Mouse (Mus musculus) myocyte (in vitro differentiated cells): ENCODE measurements at regions not wholly inside any gene's neighbourhood (a gene's known extent, or its start where the extent isn't known, plus 50 kb on each side); places are given as distances from the start of the nearest gene placed in this dataset.

Experiments used
- H3K27me3 ChIP-seq: one replicate; pipeline ENCODE4 v1.6.1; 2011; ENCODE audit not compliant: control insufficient read depth, insufficient read depth, insufficient read length
- H3K36me3 ChIP-seq: one replicate; pipeline ENCODE4 v1.6.1; 2011; ENCODE audit not compliant: control insufficient read depth, insufficient read depth
- H3K4me2 ChIP-seq: one replicate; pipeline ENCODE4 v1.6.1; 2011; ENCODE audit warnings: low read depth, control low read depth
- H3K4me3 ChIP-seq: one replicate; pipeline ENCODE4 v1.5.1; 2011; ENCODE audit warnings: mild to moderate bottlenecking, control low read depth, moderate library complexity
- H3K79me2 ChIP-seq: one replicate; pipeline ENCODE4 v1.6.1; 2011; ENCODE audit not compliant: control insufficient read depth, insufficient read depth
- H3ac ChIP-seq: one replicate; pipeline ENCODE4 v1.6.1; 2011; ENCODE audit not compliant: control insufficient read depth, insufficient read length
- CEBPB ChIP-seq: IDR thresholded peaks from 2 replicates; pipeline ENCODE4 v1.6.1; 2011; ENCODE audit warnings: mild to moderate bottlenecking, moderate library complexity; ENCODE audit not compliant: poor library complexity, insufficient read depth, severe bottlenecking
- E2F4 ChIP-seq: IDR thresholded peaks from one replicate; pipeline ENCODE4 v1.6.1; 2011; ENCODE audit warnings: mild to moderate bottlenecking, control low read depth, moderate library complexity; ENCODE audit not compliant: insufficient read depth
- MAX ChIP-seq: IDR thresholded peaks from one replicate; pipeline ENCODE4 v1.6.1; 2011; ENCODE audit warnings: low read depth, mild to moderate bottlenecking, control low read depth
- MYOD1 ChIP-seq, 3 experiments: IDR thresholded peaks; one replicate each; pipeline ENCODE4 v1.6.1; 2011; ENCODE audit warnings: control low read depth in 2 of 3, low read depth in 2 of 3, mild to moderate bottlenecking in 2 of 3, moderate library complexity in 1 of 3; ENCODE audit not compliant: insufficient read length in 2 of 3, control insufficient read depth in 1 of 3
- MYOG ChIP-seq, 3 experiments: IDR thresholded peaks; one replicate each; pipeline ENCODE4 v1.6.1; 2011; ENCODE audit warnings: control low read depth in 2 of 3, low read depth in 2 of 3, mild to moderate bottlenecking in 2 of 3; ENCODE audit not compliant: insufficient read length in 2 of 3, control insufficient read depth in 1 of 3, insufficient read depth in 1 of 3
- POLR2A ChIP-seq: IDR thresholded peaks from one replicate; pipeline ENCODE4 v1.6.1; 2011; ENCODE audit warnings: low read depth, mild to moderate bottlenecking, control low read depth, moderate library complexity; ENCODE audit not compliant: insufficient read length
- POLR2AphosphoS2 ChIP-seq: IDR thresholded peaks from one replicate; pipeline ENCODE4 v1.6.1; 2011; ENCODE audit warnings: low read depth, control low read depth; ENCODE audit not compliant: insufficient read length
- REST ChIP-seq: IDR thresholded peaks from one replicate; pipeline ENCODE4 v1.6.1; 2011; ENCODE audit warnings: mild to moderate bottlenecking, control low read depth, moderate library complexity; ENCODE audit not compliant: insufficient read depth, insufficient read length
- SRF ChIP-seq: IDR thresholded peaks from one replicate; pipeline ENCODE4 v1.6.1; 2011; ENCODE audit warnings: low read depth; ENCODE audit not compliant: control insufficient read depth, insufficient read length
- TCF12 ChIP-seq: IDR thresholded peaks from one replicate; pipeline ENCODE4 v1.6.1; 2011; ENCODE audit warnings: mild to moderate bottlenecking, control low read depth; ENCODE audit not compliant: poor library complexity, insufficient read depth, severe bottlenecking
- TCF3 ChIP-seq: IDR thresholded peaks from one replicate; pipeline ENCODE4 v1.6.1; 2011; ENCODE audit warnings: low read depth, control low read depth; ENCODE audit not compliant: insufficient read length
- USF1 ChIP-seq: IDR thresholded peaks from one replicate; pipeline ENCODE4 v1.6.1; 2011; ENCODE audit warnings: low read depth, mild to moderate bottlenecking, control low read depth, moderate library complexity

DNA sequence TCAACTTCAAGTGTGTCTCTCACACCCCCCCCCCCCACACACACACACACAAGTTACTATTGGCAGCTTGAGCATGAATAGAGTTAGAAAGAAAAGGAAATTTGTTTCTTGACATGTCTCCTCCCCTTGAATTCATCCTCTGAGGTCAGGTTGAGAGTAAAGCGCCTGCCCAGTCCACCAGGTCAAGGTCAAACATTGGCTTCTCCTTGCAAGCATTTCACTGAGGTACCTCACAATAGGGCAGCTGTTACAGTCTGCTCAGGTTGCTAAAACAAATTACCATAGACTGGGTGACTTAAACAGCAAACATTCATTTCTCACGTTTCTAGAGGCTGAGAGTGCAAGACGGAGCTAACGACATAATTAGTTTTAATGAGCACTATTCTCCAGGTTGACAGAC, 344.2 kb downstream of the Galc start:
- no peaks in the 10 kb centered on the region for H3K36me3 ChIP-seq
- H3K79me2 ChIP-seq, result no peaks in the 10 kb centered on the region
- TF ChIP-seq SRF (no peak), TCF3 (no peak), MYOG (IDR thresholded peaks at IDR 0.05; ENCODE audit: control insufficient read depth in 1 of 3, insufficient read depth in 1 of 3, insufficient read length in 2 of 3, low read depth in 2 of 3) (no peak), POLR2A (no peak), MYOD1 (IDR thresholded peaks at IDR 0.05; ENCODE audit: control insufficient read depth in 1 of 3, insufficient read length in 2 of 3, low read depth in 2 of 3) (no peak), MAX (no peak), TCF12 (no peak), POLR2AphosphoS2 (no peak), USF1 (no peak), CEBPB (no peak), REST (no peak), E2F4 (no peak)
- H3K27me3 ChIP-seq, result no peaks in the 10 kb centered on the region
- H3K4me3 ChIP-seq, result no peak overlapping the region
- H3ac ChIP-seq, result no peak overlapping the region
- H3K4me2 ChIP-seq, result no peak overlapping the region

- no peaks in the 10 kb centered on the region for H3K27me3 ChIP-seq
- no peak for TF ChIP-seq MAX
- no peak for TF ChIP-seq TCF3
- no peak for TF ChIP-seq CEBPB
- TF ChIP-seq MYOG (IDR thresholded peaks at IDR 0.05; ENCODE audit: control insufficient read depth in 1 of 3, insufficient read depth in 1 of 3, insufficient read length in 2 of 3, low read depth in 2 of 3), result no peak
- TF ChIP-seq USF1, result no peak
- no peak for TF ChIP-seq POLR2A
- no peak for TF ChIP-seq MYOD1 (IDR thresholded peaks at IDR 0.05; ENCODE audit: control insufficient read depth in 1 of 3, insufficient read length in 2 of 3, low read depth in 2 of 3)
- H3K4me3 ChIP-seq, result no peak overlapping the region
- no peak overlapping the region for H3ac ChIP-seq
- H3K4me2 ChIP-seq, result no peak overlapping the region
- H3K79me2 ChIP-seq, result no peaks in the 10 kb centered on the region
- H3K36me3 ChIP-seq, result no peaks in the 10 kb centered on the region
Measured at GRCm38 (mm10) chr12:97912730-97913129, 346.5 kb downstream of the Galc start.

- TF ChIP-seq SRF (no peak), POLR2A (no peak), TCF3 (no peak), MYOG (IDR thresholded peaks at IDR 0.05; ENCODE audit: control insufficient read depth in 1 of 3, insufficient read depth in 1 of 3, insufficient read length in 2 of 3, low read depth in 2 of 3) (no peak), MAX (no peak), TCF12 (no peak), E2F4 (no peak), MYOD1 (IDR thresholded peaks at IDR 0.05; ENCODE audit: control insufficient read depth in 1 of 3, insufficient read length in 2 of 3, low read depth in 2 of 3) (no peak), USF1 (no peak), CEBPB (no peak), REST (no peak), POLR2AphosphoS2 (no peak)
- no peaks in the 10 kb centered on the region for H3K79me2 ChIP-seq
- H3K4me3 ChIP-seq, result no peak overlapping the region
- no peaks in the 10 kb centered on the region for H3K27me3 ChIP-seq
- no peak overlapping the region for H3K4me2 ChIP-seq
- H3ac ChIP-seq, result no peak overlapping the region
- H3K36me3 ChIP-seq, result no peaks in the 10 kb centered on the region
Measured at GRCm38 (mm10) chr12:97899266-97899665, 360.0 kb downstream of the Galc start.

DNA sequence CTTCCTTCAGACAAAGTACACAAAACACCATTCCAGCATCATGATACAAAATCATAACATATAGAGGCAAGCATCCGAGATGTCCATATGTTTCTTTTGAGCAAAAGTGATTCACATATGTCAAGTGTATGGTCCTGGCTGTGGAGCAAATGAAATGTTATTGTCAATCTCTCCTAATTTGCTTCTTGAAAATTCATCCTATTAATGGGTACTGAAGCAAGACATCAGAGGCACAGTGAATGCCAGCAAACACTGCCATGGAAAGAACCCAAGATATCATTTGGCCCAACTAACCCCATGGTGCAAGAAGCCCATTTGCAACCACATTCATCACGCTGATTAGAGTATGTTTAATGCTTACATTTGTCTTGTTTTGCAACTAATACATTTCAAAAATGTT, 361.1 kb downstream of the Galc start:
- no peaks in the 10 kb centered on the region for H3K79me2 ChIP-seq
- TF ChIP-seq E2F4, result no peak
- TF ChIP-seq MYOD1 (IDR thresholded peaks at IDR 0.05; ENCODE audit: control insufficient read depth in 1 of 3, insufficient read length in 2 of 3, low read depth in 2 of 3), result no peak
- no peak for TF ChIP-seq POLR2A
- TF ChIP-seq MYOG (IDR thresholded peaks at IDR 0.05; ENCODE audit: control insufficient read depth in 1 of 3, insufficient read depth in 1 of 3, insufficient read length in 2 of 3, low read depth in 2 of 3), result no peak
- no peak for TF ChIP-seq TCF3
- no peak for TF ChIP-seq POLR2AphosphoS2
- TF ChIP-seq CEBPB, result no peak
- no peak for TF ChIP-seq REST
- no peak for TF ChIP-seq MAX
- TF ChIP-seq TCF12, result no peak
- no peak for TF ChIP-seq USF1
- TF ChIP-seq SRF, result no peak
- no peaks in the 10 kb centered on the region for H3K27me3 ChIP-seq
- H3K36me3 ChIP-seq, result no peaks in the 10 kb centered on the region
- H3K4me3 ChIP-seq, result no peak overlapping the region
- no peak overlapping the region for H3ac ChIP-seq
- H3K4me2 ChIP-seq, result no peak overlapping the region

- Histone ChIP-seq H3K79me2 (no peaks in the 10 kb centered on the region), H3K27me3 (no peaks in the 10 kb centered on the region), H3K4me3 (no peak overlapping the region), H3ac (no peak overlapping the region), H3K36me3 (no peaks in the 10 kb centered on the region), H3K4me2 (no peak overlapping the region)
- TF ChIP-seq USF1 (no peak), POLR2AphosphoS2 (no peak), MYOD1 (IDR thresholded peaks at IDR 0.05; ENCODE audit: control insufficient read depth in 1 of 3, insufficient read length in 2 of 3, low read depth in 2 of 3) (no peak), MYOG (IDR thresholded peaks at IDR 0.05; ENCODE audit: control insufficient read depth in 1 of 3, insufficient read depth in 1 of 3, insufficient read length in 2 of 3, low read depth in 2 of 3) (no peak), POLR2A (no peak), TCF12 (no peak), SRF (no peak)
Measured at GRCm38 (mm10) chr12:97895981-97896380, 363.3 kb downstream of the Galc start.
